Mouse (Mus musculus) thymus, postnatal 14 days (tissue): ENCODE results near the gene Mgst2.
A peak's percentile ranks its signal among the peaks of the same experiment; 100 is the strongest.

Experiments used
- DNase-seq: peaks from one replicate; pipeline ENCODE4 v3.0.0; 2021

The Mgst2 gene

GRCm38 (mm10) chr3:51654303-51655055 is 5.7 kb upstream of the Mgst2 start:
- DNase-seq, result peak; percentile 86

GRCm38 (mm10) chr3:51659415-51659814 is 745 bp upstream of the Mgst2 start:
- DNase-seq, result no peak

GRCm38 (mm10) chr3:51660821-51661276 is 689 bp downstream of the Mgst2 start:
- DNase-seq, result peak; percentile 48

GRCm38 (mm10) chr3:51661376-51661775 is 1.2 kb downstream of the Mgst2 start:
- DNase-seq, result peak; percentile 39

- peak; percentile 69 for DNase-seq
Observed at GRCm38 (mm10) chr3:51661880-51662550, 1.9 kb downstream of the Mgst2 start.

- DNase-seq, result peak; percentile 54
Observed at GRCm38 (mm10) chr3:51662557-51662956, 2.4 kb downstream of the Mgst2 start.

GRCm38 (mm10) chr3:51668607-51669006 is 8.4 kb downstream of the Mgst2 start:
- DNase-seq, result no peak

GRCm38 (mm10) chr3:51670414-51671070 is 10.4 kb downstream of the Mgst2 start:
- no peak for DNase-seq

GRCm38 (mm10) chr3:51671071-51671469 is 10.9 kb downstream of the Mgst2 start:
- no peak for DNase-seq

- no peak for DNase-seq
Observed at GRCm38 (mm10) chr3:51672631-51673030, 12.5 kb downstream of the Mgst2 start.

GRCm38 (mm10) chr3:51673408-51674086 is 13.4 kb downstream of the Mgst2 start:
- peak; percentile 58 for DNase-seq

- DNase-seq, result no peak
Observed at GRCm38 (mm10) chr3:51674963-51675362, 14.8 kb downstream of the Mgst2 start.

GRCm38 (mm10) chr3:51685539-51685938 is 25.4 kb downstream of the Mgst2 start:
- DNase-seq, result no peak

GRCm38 (mm10) chr3:51686316-51686715 is 26.2 kb downstream of the Mgst2 start:
- DNase-seq, result no peak

GRCm38 (mm10) chr3:51686791-51687190 is 26.6 kb downstream of the Mgst2 start:
- DNase-seq, result no peak

GRCm38 (mm10) chr3:51688725-51689124 is 28.6 kb downstream of the Mgst2 start:
- DNase-seq, result no peak

- no peak for DNase-seq
Observed at GRCm38 (mm10) chr3:51693196-51693595, 33.0 kb downstream of the Mgst2 start.

- DNase-seq, result no peak
Observed at GRCm38 (mm10) chr3:51694576-51694975, 34.4 kb downstream of the Mgst2 start.

GRCm38 (mm10) chr3:51695713-51696112 is 35.6 kb downstream of the Mgst2 start:
- DNase-seq, result no peak

GRCm38 (mm10) chr3:51697931-51698330 is 37.8 kb downstream of the Mgst2 start:
- no peak for DNase-seq

- no peak for DNase-seq
Observed at GRCm38 (mm10) chr3:51700123-51700522, 40.0 kb downstream of the Mgst2 start.

GRCm38 (mm10) chr3:51700731-51701280 is 40.6 kb downstream of the Mgst2 start:
- DNase-seq, result peak; percentile 37

- peak; percentile 83 for DNase-seq
Observed at GRCm38 (mm10) chr3:51701281-51701751, 41.2 kb downstream of the Mgst2 start.
